Mouse (Mus musculus): Measurements from ENCODE around the gene Mical3. TPM values are rescaled to one million over a fixed set of nuclear protein-coding genes. Genes with fewer than 3 reads are reported as not detected.

The Mical3 gene
- polyA plus RNA-seq, 1 experiment: 10.3 TPM

DNA sequence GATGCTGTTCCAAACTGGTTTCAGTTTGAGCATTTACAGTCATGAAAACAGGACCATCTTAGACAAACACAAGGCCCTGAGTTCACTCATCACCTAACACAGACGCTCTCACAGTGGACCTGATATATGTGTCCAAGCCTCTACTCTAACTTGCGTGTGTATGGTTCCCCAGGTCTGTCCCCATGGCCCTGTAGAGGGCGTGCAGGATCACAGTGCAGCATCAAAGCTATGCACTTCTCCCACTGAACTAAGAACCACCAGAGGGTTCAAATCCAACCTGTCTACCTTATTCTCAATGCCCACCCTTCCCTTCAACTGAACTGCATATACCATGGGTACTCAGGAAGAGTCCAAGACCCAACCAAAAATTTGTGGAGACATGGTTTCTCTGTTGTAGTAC is 91.1 kb downstream of the Mical3 start:
- Histone ChIP-seq H3K79me3 (ENCODE audit: low read depth) (no peaks in the 10 kb centered on the region), H3K79me2 (ENCODE audit: control insufficient read depth, insufficient read depth) (no peaks in the 10 kb centered on the region), H3ac (ENCODE audit: control insufficient read depth, insufficient read length, low read depth) (no peak overlapping the region), H3K4me3 (ENCODE audit: insufficient read depth, poor library complexity, severe bottlenecking) (no peak overlapping the region), H3K36me3 (ENCODE audit: control insufficient read depth, insufficient read depth) (peaks cover 13% of the 10 kb centered on the region), H3K27me3 (ENCODE audit: control insufficient read depth, insufficient read depth, insufficient read length) (no peaks in the 10 kb centered on the region)
- no peak for TF ChIP-seq MYOD1 (IDR thresholded peaks at IDR 0.05; ENCODE audit: control insufficient read depth, insufficient read length, low read depth)
- no peak for TF ChIP-seq CEBPB (IDR thresholded peaks at IDR 0.05; ENCODE audit: low read depth)
- TF ChIP-seq MYOG (IDR thresholded peaks at IDR 0.05; ENCODE audit: control insufficient read depth, extremely low read depth, insufficient read length): no peak
- TF ChIP-seq MAX (IDR thresholded peaks at IDR 0.05): no peak
- no peak for TF ChIP-seq CTCF (IDR thresholded peaks at IDR 0.05; ENCODE audit: control insufficient read depth, insufficient read depth, insufficient read length)
- no peak for TF ChIP-seq USF1 (IDR thresholded peaks at IDR 0.05; ENCODE audit: low read depth)
- TF ChIP-seq FOSL1 (IDR thresholded peaks at IDR 0.05; ENCODE audit: insufficient read depth, low read length, poor library complexity, severe bottlenecking): no peak

DNA sequence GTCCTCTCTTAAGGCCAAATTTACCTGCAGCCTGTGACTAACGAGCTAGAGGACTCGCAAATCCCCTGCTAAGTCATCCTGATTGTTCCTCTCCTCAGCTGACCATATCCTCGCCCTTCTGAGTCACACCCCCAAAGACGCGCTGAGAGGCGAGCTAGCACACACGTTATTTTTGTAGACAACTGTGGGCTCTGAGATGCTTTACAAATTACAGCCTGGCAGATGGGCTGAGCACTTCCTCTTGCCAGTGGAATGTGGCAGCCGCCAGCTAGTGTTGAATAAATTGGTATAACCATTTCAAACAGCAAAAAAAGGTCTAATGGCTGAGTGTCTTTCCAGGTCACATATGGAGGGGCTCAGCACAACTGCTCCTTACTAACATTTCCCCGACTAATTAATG is 91.5 kb downstream of the Mical3 start:
- H3K36me3 ChIP-seq (ENCODE audit: control insufficient read depth, insufficient read depth): peaks cover 13% of the 10 kb centered on the region
- no peak for TF ChIP-seq FOSL1 (IDR thresholded peaks at IDR 0.05; ENCODE audit: insufficient read depth, low read length, poor library complexity, severe bottlenecking)
- no peak for TF ChIP-seq MYOG (IDR thresholded peaks at IDR 0.05; ENCODE audit: control insufficient read depth, extremely low read depth, insufficient read length)
- no peak for TF ChIP-seq MAX (IDR thresholded peaks at IDR 0.05)
- no peak for TF ChIP-seq MYOD1 (IDR thresholded peaks at IDR 0.05; ENCODE audit: control insufficient read depth, insufficient read length, low read depth)
- TF ChIP-seq CTCF (IDR thresholded peaks at IDR 0.05; ENCODE audit: control insufficient read depth, insufficient read depth, insufficient read length): no peak
- no peak for TF ChIP-seq USF1 (IDR thresholded peaks at IDR 0.05; ENCODE audit: low read depth)
- no peak for TF ChIP-seq CEBPB (IDR thresholded peaks at IDR 0.05; ENCODE audit: low read depth)
- no peak overlapping the region for H3K4me3 ChIP-seq (ENCODE audit: insufficient read depth, poor library complexity, severe bottlenecking)
- no peaks in the 10 kb centered on the region for H3K79me2 ChIP-seq (ENCODE audit: control insufficient read depth, insufficient read depth)
- no peaks in the 10 kb centered on the region for H3K27me3 ChIP-seq (ENCODE audit: control insufficient read depth, insufficient read depth, insufficient read length)
- H3ac ChIP-seq (ENCODE audit: control insufficient read depth, insufficient read length, low read depth): no peak overlapping the region
- H3K79me3 ChIP-seq (ENCODE audit: low read depth): no peaks in the 10 kb centered on the region

DNA sequence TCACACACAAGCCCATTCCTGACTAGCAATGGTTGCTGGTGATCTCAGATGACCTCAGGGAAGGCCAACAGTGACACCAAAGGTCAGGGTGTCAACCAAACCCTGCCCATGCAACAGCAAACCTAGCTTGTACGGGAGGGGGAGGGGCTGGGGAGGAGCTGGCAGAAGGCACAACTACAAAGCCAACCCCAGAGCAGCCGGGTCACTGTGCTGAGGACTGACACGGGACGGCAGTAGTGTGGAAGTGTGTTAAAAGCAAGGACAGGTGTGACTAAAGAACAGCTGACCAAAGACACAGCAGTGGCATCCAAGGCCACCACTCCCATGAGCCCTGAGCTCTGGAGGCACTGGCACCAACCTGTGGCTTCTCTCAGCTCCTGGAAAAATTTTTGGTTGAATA is 93.7 kb downstream of the Mical3 start:
- TF ChIP-seq CEBPB (IDR thresholded peaks at IDR 0.05; ENCODE audit: low read depth) (no peak), MAX (IDR thresholded peaks at IDR 0.05) (no peak), USF1 (IDR thresholded peaks at IDR 0.05; ENCODE audit: low read depth) (no peak), MYOD1 (IDR thresholded peaks at IDR 0.05; ENCODE audit: control insufficient read depth, insufficient read length, low read depth) (no peak), CTCF (IDR thresholded peaks at IDR 0.05; ENCODE audit: control insufficient read depth, insufficient read depth, insufficient read length) (no peak), MYOG (IDR thresholded peaks at IDR 0.05; ENCODE audit: control insufficient read depth, extremely low read depth, insufficient read length) (no peak), FOSL1 (IDR thresholded peaks at IDR 0.05; ENCODE audit: insufficient read depth, low read length, poor library complexity, severe bottlenecking) (no peak)
- Histone ChIP-seq H3K79me3 (ENCODE audit: low read depth) (no peaks in the 10 kb centered on the region), H3K36me3 (ENCODE audit: control insufficient read depth, insufficient read depth) (peaks cover 21% of the 10 kb centered on the region), H3K27me3 (ENCODE audit: control insufficient read depth, insufficient read depth, insufficient read length) (no peaks in the 10 kb centered on the region), H3K79me2 (ENCODE audit: control insufficient read depth, insufficient read depth) (no peaks in the 10 kb centered on the region), H3K4me3 (ENCODE audit: insufficient read depth, poor library complexity, severe bottlenecking) (no peak overlapping the region), H3ac (ENCODE audit: control insufficient read depth, insufficient read length, low read depth) (no peak overlapping the region)

DNA sequence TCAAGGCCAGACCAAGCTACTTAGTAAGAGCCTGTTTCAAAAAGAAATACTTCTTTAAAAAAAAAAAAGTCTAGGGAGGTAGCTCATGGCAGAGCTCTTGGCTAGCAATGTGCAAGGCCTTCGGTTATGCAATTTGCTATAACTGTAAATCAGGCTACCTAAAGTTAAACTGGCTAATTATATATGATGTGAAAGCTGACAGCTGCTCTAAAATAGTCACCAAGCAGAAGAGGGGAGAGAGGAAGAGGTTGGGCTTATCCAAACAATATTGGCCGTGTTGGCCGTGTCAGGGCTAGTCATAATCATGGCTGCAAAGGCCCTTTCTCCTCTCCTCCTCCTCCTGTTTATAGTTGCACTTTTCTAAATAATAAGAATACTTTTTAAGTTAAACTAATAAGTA is 94.9 kb downstream of the Mical3 start:
- Histone ChIP-seq H3K4me3 (ENCODE audit: insufficient read depth, poor library complexity, severe bottlenecking) (no peak overlapping the region), H3K27me3 (ENCODE audit: control insufficient read depth, insufficient read depth, insufficient read length) (no peaks in the 10 kb centered on the region), H3K79me2 (ENCODE audit: control insufficient read depth, insufficient read depth) (no peaks in the 10 kb centered on the region), H3K36me3 (ENCODE audit: control insufficient read depth, insufficient read depth) (peaks cover 21% of the 10 kb centered on the region), H3ac (ENCODE audit: control insufficient read depth, insufficient read length, low read depth) (no peak overlapping the region), H3K79me3 (ENCODE audit: low read depth) (no peaks in the 10 kb centered on the region)
- TF ChIP-seq MYOG (IDR thresholded peaks at IDR 0.05; ENCODE audit: control insufficient read depth, extremely low read depth, insufficient read length) (no peak), USF1 (IDR thresholded peaks at IDR 0.05; ENCODE audit: low read depth) (no peak), MYOD1 (IDR thresholded peaks at IDR 0.05; ENCODE audit: control insufficient read depth, insufficient read length, low read depth) (no peak), FOSL1 (IDR thresholded peaks at IDR 0.05; ENCODE audit: insufficient read depth, low read length, poor library complexity, severe bottlenecking) (no peak), MAX (IDR thresholded peaks at IDR 0.05) (no peak), CEBPB (IDR thresholded peaks at IDR 0.05; ENCODE audit: low read depth) (no peak), CTCF (IDR thresholded peaks at IDR 0.05; ENCODE audit: control insufficient read depth, insufficient read depth, insufficient read length) (no peak)

DNA sequence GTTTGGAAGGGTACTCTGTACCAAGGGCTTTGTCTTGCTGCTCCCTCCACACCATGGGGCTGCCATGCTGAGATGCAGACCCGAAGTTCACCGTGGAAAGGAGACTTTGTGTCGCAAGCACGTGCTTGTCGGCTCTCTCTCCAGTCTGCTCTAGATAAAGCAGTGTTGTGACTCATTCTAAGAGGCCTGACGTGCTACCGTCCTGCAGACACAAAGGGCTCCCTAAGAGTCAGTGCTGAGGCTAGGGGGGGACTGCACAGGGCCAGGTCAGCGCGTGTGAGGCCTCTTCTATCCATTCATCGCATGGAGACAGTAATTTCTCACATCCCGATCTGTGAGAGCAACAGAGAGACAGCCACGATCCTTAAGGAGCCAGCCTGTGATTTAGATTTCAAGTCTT is 95.5 kb downstream of the Mical3 start:
- Histone ChIP-seq H3K79me3 (ENCODE audit: low read depth) (no peaks in the 10 kb centered on the region), H3K27me3 (ENCODE audit: control insufficient read depth, insufficient read depth, insufficient read length) (no peaks in the 10 kb centered on the region), H3K36me3 (ENCODE audit: control insufficient read depth, insufficient read depth) (peaks cover 21% of the 10 kb centered on the region), H3ac (ENCODE audit: control insufficient read depth, insufficient read length, low read depth) (no peak overlapping the region), H3K79me2 (ENCODE audit: control insufficient read depth, insufficient read depth) (no peaks in the 10 kb centered on the region), H3K4me3 (ENCODE audit: insufficient read depth, poor library complexity, severe bottlenecking) (no peak overlapping the region)
- TF ChIP-seq MYOD1 (IDR thresholded peaks at IDR 0.05; ENCODE audit: control insufficient read depth, insufficient read length, low read depth) (no peak), FOSL1 (IDR thresholded peaks at IDR 0.05; ENCODE audit: insufficient read depth, low read length, poor library complexity, severe bottlenecking) (no peak), MAX (IDR thresholded peaks at IDR 0.05) (no peak)

DNA sequence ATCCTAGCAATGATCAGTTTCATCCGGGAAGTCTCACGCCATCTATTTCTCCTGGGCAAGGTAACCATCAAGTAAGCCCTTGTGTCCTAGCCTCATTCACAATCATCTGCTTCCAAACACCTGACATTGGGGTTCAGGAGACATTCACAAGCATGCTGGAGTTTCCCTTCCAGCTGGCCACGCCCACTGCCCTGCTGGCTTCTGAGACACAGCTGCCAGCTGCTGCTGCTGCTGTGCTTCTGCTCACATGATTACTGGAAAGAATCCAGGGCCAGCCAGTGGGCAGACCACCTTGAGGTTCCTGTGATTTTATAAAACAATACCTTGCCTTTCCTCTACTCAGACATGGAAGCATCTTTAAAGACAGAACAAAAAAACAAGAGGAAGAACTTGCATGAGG is 97.5 kb downstream of the Mical3 start:
- Histone ChIP-seq H3K4me3 (ENCODE audit: insufficient read depth, poor library complexity, severe bottlenecking) (no peak overlapping the region), H3K36me3 (ENCODE audit: control insufficient read depth, insufficient read depth) (peaks cover 27% of the 10 kb centered on the region), H3K79me2 (ENCODE audit: control insufficient read depth, insufficient read depth) (no peaks in the 10 kb centered on the region), H3ac (ENCODE audit: control insufficient read depth, insufficient read length, low read depth) (no peak overlapping the region), H3K27me3 (ENCODE audit: control insufficient read depth, insufficient read depth, insufficient read length) (no peaks in the 10 kb centered on the region), H3K79me3 (ENCODE audit: low read depth) (no peaks in the 10 kb centered on the region)
- no peak for TF ChIP-seq MYOG (IDR thresholded peaks at IDR 0.05; ENCODE audit: control insufficient read depth, extremely low read depth, insufficient read length)
- no peak for TF ChIP-seq MYOD1 (IDR thresholded peaks at IDR 0.05; ENCODE audit: control insufficient read depth, insufficient read length, low read depth)
- no peak for TF ChIP-seq CEBPB (IDR thresholded peaks at IDR 0.05; ENCODE audit: low read depth)
- TF ChIP-seq MAX (IDR thresholded peaks at IDR 0.05): no peak
- no peak for TF ChIP-seq USF1 (IDR thresholded peaks at IDR 0.05; ENCODE audit: low read depth)
- TF ChIP-seq CTCF (IDR thresholded peaks at IDR 0.05; ENCODE audit: control insufficient read depth, insufficient read depth, insufficient read length): no peak
- no peak for TF ChIP-seq FOSL1 (IDR thresholded peaks at IDR 0.05; ENCODE audit: insufficient read depth, low read length, poor library complexity, severe bottlenecking)

Data from C2C12 (cell line).